Mouse (Mus musculus) heart, embryonic 13.5 days (tissue): ENCODE data around the gene Wdr46. TPM values are rescaled to one million over a fixed set of nuclear protein-coding genes. Genes with fewer than 3 reads are reported as not detected.
"Not testable (repeated sequence)": the region's sequence is repeated elsewhere in the genome, so short reads cannot be mapped to it uniquely, and the experiment has no call there.

ENCODE experiments used
- ATAC-seq: fragments of 200-750 bp; cut with Nextera tagmentation; 2 replicates; pipeline ENCODE4 v1.8.0; 2017; ENCODE audit warnings: moderate TSS enrichment; ENCODE audit not compliant: insufficient number of reproducible peaks, low FRiP score, low TSS enrichment; ENCODE audit errors: extremely low read depth
- H3K27ac ChIP-seq: fragments of 300-500 bp; sonication (generic); replicated peaks from 2 replicates; pipeline ENCODE4 v1.5.1; 2015; ENCODE audit warnings: moderate library complexity, mild to moderate bottlenecking, inconsistent platforms
- H3K27me3 ChIP-seq: fragments of 300-500 bp; sonication (generic); replicated peaks from 2 replicates; pipeline ENCODE4 v1.6.1; 2015; ENCODE audit warnings: mild to moderate bottlenecking, inconsistent platforms
- H3K36me3 ChIP-seq: fragments of 300-500 bp; sonication (generic); 2 replicates; pipeline ENCODE4 v1.6.1; 2015; ENCODE audit warnings: mild to moderate bottlenecking, inconsistent platforms
- H3K4me1 ChIP-seq: fragments of 300-500 bp; sonication (generic); 2 replicates; pipeline ENCODE4 v1.6.1; 2015; ENCODE audit warnings: inconsistent platforms
- H3K4me2 ChIP-seq: fragments of 300-500 bp; sonication (generic); 2 replicates; pipeline ENCODE4 v1.6.1; 2015; ENCODE audit warnings: inconsistent platforms, mild to moderate bottlenecking, moderate library complexity
- H3K4me3 ChIP-seq: fragments of 300-500 bp; sonication (generic); 2 replicates; pipeline ENCODE4 v1.5.1; 2015; ENCODE audit warnings: moderate library complexity, mild to moderate bottlenecking, inconsistent platforms
- H3K9ac ChIP-seq: fragments of 300-500 bp; sonication (generic); 2 replicates; pipeline ENCODE4 v1.6.1; 2015; ENCODE audit warnings: inconsistent platforms, mild to moderate bottlenecking, moderate library complexity
- H3K9me3 ChIP-seq: fragments of 300-500 bp; sonication (generic); 2 replicates; pipeline ENCODE4 v1.6.1; 2016; ENCODE audit warnings: inconsistent platforms
- WGBS: fragments of 180-500 bp; shearing (Covaris S2); methylation state at CpG from one replicate; pipeline ENCODE4 v1.1.7; 2015; ENCODE audit warnings: mixed read lengths; 5-methylcytosine and 5-hydroxymethylcytosine counted together
- polyA plus RNA-seq: library from polyadenylated mRNA; unstranded; fragments of >200 nt; fragmentation: Nextera tagmentation; extraction: Ambion mirVana; gene quantifications from 2 replicates; pipeline ENCODE4 v1.2.1, GENCODE M21; 2015

Gene Wdr46
- polyA plus RNA-seq, 1 experiment from 2014 or later: 20.6 TPM

- ATAC-seq: no peak
Observed at GRCm38 (mm10) chr17:33948090-33948904, 7.8 kb downstream of the Wdr46 start.

GRCm38 (mm10) chr17:33948905-33949537 is 8.6 kb downstream of the Wdr46 start:
- no peak overlapping the region for H3K4me2 ChIP-seq
- WGBS: 88% methylated on average over 19 of the region's 19 CpGs
- H3K9me3 ChIP-seq: no peaks in the 10 kb centered on the region
- H3K27ac ChIP-seq: no peak overlapping the region
- no peak overlapping the region for H3K4me3 ChIP-seq
- peaks cover 82% of the 10 kb centered on the region for H3K36me3 ChIP-seq
- ATAC-seq: no peak
- no peak overlapping the region for H3K9ac ChIP-seq
- no peaks in the 10 kb centered on the region for H3K27me3 ChIP-seq
- H3K4me1 ChIP-seq: peaks cover 45% of the 10 kb centered on the region

More at GRCm38 (mm10) chr17:33948090-33948904, 7.8 kb downstream of the Wdr46 start:
- H3K9ac ChIP-seq: no peak overlapping the region; the same call in 1 of the 2 replicates
- 86% methylated on average over 22 of the region's 22 CpGs for whole genome bisulfite sequencing
- no peak overlapping the region for H3K4me3 ChIP-seq
- no peak overlapping the region for H3K27ac ChIP-seq
- no peaks in the 10 kb centered on the region for H3K9me3 ChIP-seq
- H3K36me3 ChIP-seq: peaks cover 82% of the 10 kb centered on the region
- H3K4me1 ChIP-seq: peaks cover 38% of the 10 kb centered on the region
- no peak overlapping the region for H3K4me2 ChIP-seq
- no peaks in the 10 kb centered on the region for H3K27me3 ChIP-seq

GRCm38 (mm10) chr17:33950131-33950625 is 9.7 kb downstream of the Wdr46 start:
- WGBS: 71% methylated on average over 10 of the region's 10 CpGs
- Histone ChIP-seq H3K4me2 (peak overlapping the region; percentile 99), H3K36me3 (peaks cover 79% of the 10 kb centered on the region), H3K27me3 (no peaks in the 10 kb centered on the region), H3K4me3 (peak overlapping the region; percentile 61), H3K27ac (peak overlapping the region; percentile 91; the same call in 1 of the 2 replicates), H3K4me1 (peaks cover 53% of the 10 kb centered on the region), H3K9me3 (no peaks in the 10 kb centered on the region), H3K9ac (peak overlapping the region; percentile 81)
- ATAC-seq: no peak

GRCm38 (mm10) chr17:33951021-33951946 is 10.8 kb downstream of the Wdr46 start, which contains the start of gene B3galt4:
Gene B3galt4 (minus strand): TSS chr17:33951488.
- peak within 1 kb of the TSS; percentile 81 for H3K9ac ChIP-seq
- peaks cover 68% of the 10 kb centered on the region for H3K36me3 ChIP-seq
- H3K27me3 ChIP-seq: no peaks in the 10 kb centered on the region
- H3K4me2 ChIP-seq: peak within 1 kb of the TSS; percentile 99
- peaks cover 54% of the 10 kb centered on the region for H3K4me1 ChIP-seq
- WGBS: under 1% methylated on average over 45 of the region's 45 CpGs
- no peaks in the 10 kb centered on the region for H3K9me3 ChIP-seq
- H3K4me3 ChIP-seq: peak within 1 kb of the TSS; percentile 61
- peak within 1 kb of the TSS; percentile 91 for H3K27ac ChIP-seq
- ATAC-seq: peak; percentile 31; the same call in 1 of the 2 replicates

GRCm38 (mm10) chr17:33952015-33952414 is 11.6 kb downstream of the Wdr46 start:
- peaks cover 63% of the 10 kb centered on the region for H3K36me3 ChIP-seq
- WGBS: 70% methylated on average over 13 of the region's 13 CpGs
- H3K27me3 ChIP-seq, ATAC-seq, H3K9me3 ChIP-seq: not testable (repeated sequence)
- peak overlapping the region; percentile 61 for H3K4me3 ChIP-seq
- H3K9ac ChIP-seq: peak overlapping the region; percentile 81
- peaks cover 60% of the 10 kb centered on the region for H3K4me1 ChIP-seq
- peak overlapping the region; percentile 99 for H3K4me2 ChIP-seq
- H3K27ac ChIP-seq: peak overlapping the region; percentile 91

- no peaks in the 10 kb centered on the region for H3K27me3 ChIP-seq
- H3K4me1 ChIP-seq: peaks cover 60% of the 10 kb centered on the region
- H3K9me3 ChIP-seq: no peaks in the 10 kb centered on the region
- H3K4me2 ChIP-seq: peak overlapping the region; percentile 99
- no peak for ATAC-seq
- 76% methylated on average over 4 of the region's 4 CpGs for WGBS
- H3K9ac ChIP-seq: peak overlapping the region; percentile 93
- peaks cover 58% of the 10 kb centered on the region for H3K36me3 ChIP-seq
- 0 out of 2 replicates have a peak overlapping the region, but pooled peaks have one; percentile 76 for H3K4me3 ChIP-seq
- no peak overlapping the region for H3K27ac ChIP-seq
Observed at GRCm38 (mm10) chr17:33952879-33953278, 12.4 kb downstream of the Wdr46 start.

- H3K4me2 ChIP-seq: peak overlapping the region; percentile 99
- no peak for ATAC-seq
- H3K36me3 ChIP-seq: peaks cover 57% of the 10 kb centered on the region
- H3K9ac ChIP-seq: peak overlapping the region; percentile 93
- H3K4me1 ChIP-seq: peaks cover 60% of the 10 kb centered on the region
- no peaks in the 10 kb centered on the region for H3K27me3 ChIP-seq
- H3K4me3 ChIP-seq: peak overlapping the region; percentile 76
- H3K27ac ChIP-seq: no peak overlapping the region
- 75% methylated on average over 3 of the region's 3 CpGs for WGBS
- no peaks in the 10 kb centered on the region for H3K9me3 ChIP-seq
Observed at GRCm38 (mm10) chr17:33953310-33953709, 12.8 kb downstream of the Wdr46 start.

GRCm38 (mm10) chr17:33953961-33954565 is 13.6 kb downstream of the Wdr46 start:
- H3K9ac ChIP-seq: peak overlapping the region; percentile 93
- peak overlapping the region; percentile 99 for H3K4me2 ChIP-seq
- no peak for ATAC-seq
- peak overlapping the region; percentile 76 for H3K4me3 ChIP-seq
- peaks cover 60% of the 10 kb centered on the region for H3K4me1 ChIP-seq
- no peaks in the 10 kb centered on the region for H3K27me3 ChIP-seq
- peak overlapping the region; percentile 92 for H3K27ac ChIP-seq
- H3K36me3 ChIP-seq: peaks cover 57% of the 10 kb centered on the region
- H3K9me3 ChIP-seq: no peaks in the 10 kb centered on the region
- 39% methylated on average over 5 of the region's 5 CpGs for WGBS

- Histone ChIP-seq H3K36me3 (peaks cover 57% of the 10 kb centered on the region), H3K4me3 (peak overlapping the region; percentile 76), H3K27ac (peak overlapping the region; percentile 92), H3K27me3 (no peaks in the 10 kb centered on the region), H3K9ac (peak overlapping the region; percentile 93), H3K9me3 (no peaks in the 10 kb centered on the region), H3K4me1 (peaks cover 54% of the 10 kb centered on the region), H3K4me2 (peak overlapping the region; percentile 99)
- 1% methylated on average over 33 of the region's 33 CpGs for WGBS
- ATAC-seq: no peak; the same call in 1 of the 2 replicates
Observed at GRCm38 (mm10) chr17:33954646-33955554, 14.4 kb downstream of the Wdr46 start.
